Mouse (Mus musculus) midbrain, embryonic 16.5 days (tissue): ENCODE measurements around the gene Gm20388. TPM values are rescaled to one million over a fixed set of nuclear protein-coding genes. Genes with fewer than 3 reads are reported as not detected.
A peak's percentile ranks its signal among the peaks of the same experiment; 100 is the strongest.

ENCODE experiments used
- ATAC-seq: fragments of 200-750 bp; cut with Nextera tagmentation; 2 replicates; pipeline ENCODE4 v1.8.0; 2017; ENCODE audit warnings: moderate TSS enrichment
- H3K27ac ChIP-seq: fragments of 300-500 bp; sonication (generic); 2 replicates; pipeline ENCODE4 v1.5.1; 2014; ENCODE audit warnings: mild to moderate bottlenecking, low read length, mixed read lengths
- H3K27me3 ChIP-seq: fragments of 300-500 bp; sonication (generic); 2 replicates; pipeline ENCODE4 v1.6.1; 2014; ENCODE audit warnings: low read depth, low read length, mixed read lengths; ENCODE audit not compliant: control insufficient read depth, insufficient read depth
- H3K36me3 ChIP-seq: fragments of 300-500 bp; sonication (generic); 2 replicates; pipeline ENCODE4 v1.6.1; 2014; ENCODE audit warnings: mild to moderate bottlenecking, low read length, moderate library complexity, mixed read lengths; ENCODE audit not compliant: control insufficient read depth, insufficient read depth
- H3K4me1 ChIP-seq: fragments of 300-500 bp; sonication (generic); 2 replicates; pipeline ENCODE4 v1.6.1; 2014; ENCODE audit warnings: mild to moderate bottlenecking, low read length, mixed read lengths; ENCODE audit not compliant: control insufficient read depth, insufficient read depth
- H3K4me2 ChIP-seq: fragments of 300-500 bp; sonication (generic); 2 replicates; pipeline ENCODE4 v1.6.1; 2014; ENCODE audit warnings: mild to moderate bottlenecking, low read length, mixed read lengths
- H3K4me3 ChIP-seq: fragments of 300-500 bp; sonication (generic); 2 replicates; pipeline ENCODE4 v1.5.1; 2014; ENCODE audit warnings: low read depth, mild to moderate bottlenecking, low read length, moderate library complexity, mixed read lengths
- H3K9ac ChIP-seq: fragments of 300-500 bp; sonication (generic); 2 replicates; pipeline ENCODE4 v1.6.1; 2014; ENCODE audit warnings: low read depth, low read length, mixed read lengths
- H3K9me3 ChIP-seq: fragments of 300-500 bp; sonication (generic); replicated peaks from 2 replicates; pipeline ENCODE4 v1.6.1; 2014; ENCODE audit warnings: mild to moderate bottlenecking, low read length, mixed read lengths; ENCODE audit not compliant: control insufficient read depth, poor library complexity, severe bottlenecking
- WGBS: fragments of 180-500 bp; shearing (Covaris S2); extraction: QIAGEN DNeasy Blood & Tissue Kit; methylation state at CpG from one replicate; pipeline ENCODE4 v1.1.7; 2014; 5-methylcytosine and 5-hydroxymethylcytosine counted together
- polyA plus RNA-seq: library from polyadenylated mRNA; unstranded; fragments of >200 nt; fragmentation: Nextera tagmentation; extraction: Ambion mirVana; gene quantifications from 2 replicates; pipeline ENCODE4 v1.2.1, GENCODE M21; 2015

Gene Gm20388
- polyA plus RNA-seq, 1 experiment from 2014 or later, result 7.5 TPM

GRCm38 (mm10) chr8:120437666-120438395, 527.2 kb downstream of the Gm20388 start:
- Histone ChIP-seq H3K4me2 (no peak overlapping the region), H3K27ac (peak overlapping the region; percentile 40), H3K9me3 (no peaks in the 10 kb centered on the region), H3K36me3 (no peaks in the 10 kb centered on the region), H3K4me3 (no peak overlapping the region), H3K27me3 (no peaks in the 10 kb centered on the region), H3K9ac (peak overlapping the region; percentile 32), H3K4me1 (peaks cover 42% of the 10 kb centered on the region)
- 46% methylated on average over 21 of the region's 21 CpGs for WGBS
- ATAC-seq, result no peak

GRCm38 (mm10) chr8:120439309-120439708, 528.7 kb downstream of the Gm20388 start:
- H3K27ac ChIP-seq, result peak overlapping the region; percentile 69
- H3K9ac ChIP-seq, result peak overlapping the region; percentile 5; the same call in 1 of the 2 replicates
- WGBS, result 3% methylated on average over 19 of the region's 19 CpGs
- no peaks in the 10 kb centered on the region for H3K9me3 ChIP-seq
- no peaks in the 10 kb centered on the region for H3K27me3 ChIP-seq
- H3K4me2 ChIP-seq, result peak overlapping the region; percentile 17; the same call in 1 of the 2 replicates
- peak; percentile 61 for ATAC-seq
- H3K4me1 ChIP-seq, result peaks cover 42% of the 10 kb centered on the region
- no peaks in the 10 kb centered on the region for H3K36me3 ChIP-seq
- no peak overlapping the region for H3K4me3 ChIP-seq

GRCm38 (mm10) chr8:120440739-120441138, 530.1 kb downstream of the Gm20388 start:
- Histone ChIP-seq H3K27ac (peak overlapping the region; percentile 45), H3K27me3 (no peaks in the 10 kb centered on the region), H3K9me3 (no peaks in the 10 kb centered on the region), H3K4me2 (no peak overlapping the region), H3K4me1 (peaks cover 42% of the 10 kb centered on the region), H3K4me3 (no peak overlapping the region), H3K36me3 (no peaks in the 10 kb centered on the region), H3K9ac (0 out of 2 replicates have a peak overlapping the region, but pooled peaks have one; percentile 42)
- 41% methylated on average over 12 of the region's 12 CpGs for WGBS
- 0 out of 2 replicates have a peak, but pooled peaks have one; percentile 9 for ATAC-seq

- no peak overlapping the region for H3K9ac ChIP-seq
- 78% methylated on average over 6 of the region's 6 CpGs for WGBS
- ATAC-seq, result no peak
- no peak overlapping the region for H3K4me3 ChIP-seq
- H3K4me2 ChIP-seq, result no peak overlapping the region
- no peaks in the 10 kb centered on the region for H3K36me3 ChIP-seq
- H3K27me3 ChIP-seq, result no peaks in the 10 kb centered on the region
- no peak overlapping the region for H3K27ac ChIP-seq
- H3K4me1 ChIP-seq, result peaks cover 42% of the 10 kb centered on the region
- no peaks in the 10 kb centered on the region for H3K9me3 ChIP-seq
These were observed 531.0 kb downstream of the Gm20388 start for GRCm38 (mm10) chr8:120441637-120442036.

GRCm38 (mm10) chr8:120442306-120443003, 531.8 kb downstream of the Gm20388 start:
- no peak for ATAC-seq
- WGBS, result 66% methylated on average over 4 of the region's 4 CpGs

GRCm38 (mm10) chr8:120445249-120445648, 534.6 kb downstream of the Gm20388 start:
- Histone ChIP-seq H3K27me3 (no peaks in the 10 kb centered on the region), H3K27ac (no peak overlapping the region), H3K9ac (no peak overlapping the region), H3K4me2 (no peak overlapping the region), H3K36me3 (no peaks in the 10 kb centered on the region), H3K4me1 (peaks cover 32% of the 10 kb centered on the region), H3K4me3 (no peak overlapping the region), H3K9me3 (no peaks in the 10 kb centered on the region)
- 64% methylated on average over 9 of the region's 10 CpGs for WGBS
- ATAC-seq, result no peak

More at GRCm38 (mm10) chr8:120442306-120443003, 531.8 kb downstream of the Gm20388 start:
- H3K9me3 ChIP-seq, result no peaks in the 10 kb centered on the region
- no peak overlapping the region for H3K27ac ChIP-seq
- no peak overlapping the region for H3K4me2 ChIP-seq
- no peak overlapping the region for H3K9ac ChIP-seq
- no peaks in the 10 kb centered on the region for H3K36me3 ChIP-seq
- no peaks in the 10 kb centered on the region for H3K27me3 ChIP-seq
- H3K4me3 ChIP-seq, result no peak overlapping the region
- H3K4me1 ChIP-seq, result peaks cover 40% of the 10 kb centered on the region

- 13% methylated on average over 6 of the region's 6 CpGs for WGBS
- Histone ChIP-seq H3K4me1 (peaks cover 19% of the 10 kb centered on the region), H3K9me3 (no peaks in the 10 kb centered on the region), H3K27me3 (no peaks in the 10 kb centered on the region), H3K4me3 (no peak overlapping the region), H3K27ac (no peak overlapping the region), H3K4me2 (no peak overlapping the region), H3K9ac (no peak overlapping the region), H3K36me3 (no peaks in the 10 kb centered on the region)
- no peak for ATAC-seq
These were observed 537.5 kb downstream of the Gm20388 start for GRCm38 (mm10) chr8:120448131-120448530.

- ATAC-seq, result no peak
- 87% methylated on average over 4 of the region's 4 CpGs for WGBS
- H3K9ac ChIP-seq, result no peak overlapping the region; the same call in 1 of the 2 replicates
These were observed 538.5 kb downstream of the Gm20388 start for GRCm38 (mm10) chr8:120449139-120449538.

GRCm38 (mm10) chr8:120449608-120450031, 539.0 kb downstream of the Gm20388 start:
- no peak for ATAC-seq
- peak overlapping the region; percentile 43; the same call in 1 of the 2 replicates for H3K9ac ChIP-seq
- no peaks in the 10 kb centered on the region for H3K9me3 ChIP-seq
- no peaks in the 10 kb centered on the region for H3K27me3 ChIP-seq
- no peak overlapping the region for H3K4me3 ChIP-seq
- H3K36me3 ChIP-seq, result no peaks in the 10 kb centered on the region
- peaks cover 19% of the 10 kb centered on the region for H3K4me1 ChIP-seq
- WGBS, result 12% methylated on average over 17 of the region's 17 CpGs
- no peak overlapping the region for H3K4me2 ChIP-seq
- H3K27ac ChIP-seq, result peak overlapping the region; percentile 60

More at GRCm38 (mm10) chr8:120449139-120449538, 538.5 kb downstream of the Gm20388 start:
- Histone ChIP-seq H3K4me1 (peaks cover 19% of the 10 kb centered on the region), H3K9me3 (no peaks in the 10 kb centered on the region), H3K27ac (peak overlapping the region; percentile 60), H3K36me3 (no peaks in the 10 kb centered on the region), H3K4me3 (no peak overlapping the region), H3K4me2 (no peak overlapping the region), H3K27me3 (no peaks in the 10 kb centered on the region)
